Mouse (Mus musculus) lung, embryonic 16.5 days (tissue): Measurements from ENCODE around the gene Fam43b. TPM values are rescaled to one million over a fixed set of nuclear protein-coding genes. Genes with fewer than 3 reads are reported as not detected.

Experiments used
- ATAC-seq: fragments of 200-750 bp; cut with Nextera tagmentation; 2 replicates; pipeline ENCODE4 v1.8.0; 2017; ENCODE audit warnings: low read depth, mild to moderate bottlenecking, moderate library complexity
- H3K27ac ChIP-seq: fragments of 300-500 bp; sonication (generic); 2 replicates; pipeline ENCODE4 v1.5.1; 2014; ENCODE audit warnings: mild to moderate bottlenecking, control low read depth, low read length
- H3K27me3 ChIP-seq: fragments of 300-500 bp; sonication (generic); 2 replicates; pipeline ENCODE4 v1.6.1; 2014; ENCODE audit warnings: low read depth, low read length, mixed read lengths; ENCODE audit not compliant: control insufficient read depth, insufficient read depth
- H3K36me3 ChIP-seq: fragments of 300-500 bp; sonication (generic); 2 replicates; pipeline ENCODE4 v1.6.1; 2014; ENCODE audit warnings: low read length; ENCODE audit not compliant: control insufficient read depth, insufficient read depth
- H3K4me1 ChIP-seq: fragments of 300-500 bp; sonication (generic); replicated peaks from 2 replicates; pipeline ENCODE4 v1.6.1; 2014; ENCODE audit warnings: low read length, mixed read lengths; ENCODE audit not compliant: control insufficient read depth, insufficient read depth
- H3K4me2 ChIP-seq: fragments of 300-500 bp; sonication (generic); 2 replicates; pipeline ENCODE4 v1.6.1; 2014; ENCODE audit warnings: low read depth, low read length, control low read depth
- H3K4me3 ChIP-seq: fragments of 300-500 bp; sonication (generic); 2 replicates; pipeline ENCODE4 v1.5.1; 2014; ENCODE audit warnings: mild to moderate bottlenecking, low read length, control low read depth
- H3K9ac ChIP-seq: fragments of 300-500 bp; sonication (generic); 2 replicates; pipeline ENCODE4 v1.6.1; 2014; ENCODE audit warnings: low read length, control low read depth
- H3K9me3 ChIP-seq: fragments of 300-500 bp; sonication (generic); 2 replicates; pipeline ENCODE4 v1.6.1; 2016; ENCODE audit warnings: low read length; ENCODE audit not compliant: control insufficient read depth
- WGBS: fragments of 180-500 bp; shearing (Covaris S2); extraction: QIAGEN DNeasy Blood & Tissue Kit; methylation state at CpG from one replicate; pipeline ENCODE4 v1.1.7; 2014; 5-methylcytosine and 5-hydroxymethylcytosine counted together
- polyA plus RNA-seq: library from polyadenylated mRNA; unstranded; fragments of >200 nt; fragmentation: Nextera tagmentation; extraction: Ambion mirVana; gene quantifications from 2 replicates; pipeline ENCODE4 v1.2.1, GENCODE M21; 2015

The Fam43b gene
- polyA plus RNA-seq, 1 experiment from 2014 or later = 0.09 TPM

- no peak overlapping the region for H3K4me3 ChIP-seq
- 84% methylated on average over 12 of the region's 12 CpGs for WGBS
- no peaks in the 10 kb centered on the region for H3K36me3 ChIP-seq
- H3K4me2 ChIP-seq = no peak overlapping the region
- no peaks in the 10 kb centered on the region for H3K9me3 ChIP-seq
- no peaks in the 10 kb centered on the region for H3K27me3 ChIP-seq
- no peaks in the 10 kb centered on the region for H3K4me1 ChIP-seq
- ATAC-seq = no peak
- no peak overlapping the region for H3K27ac ChIP-seq
- H3K9ac ChIP-seq = no peak overlapping the region
Observed at GRCm38 (mm10) chr4:138356551-138356950, 39.8 kb downstream of the Fam43b start.

GRCm38 (mm10) chr4:138356141-138356540, 40.2 kb downstream of the Fam43b start:
- Histone ChIP-seq H3K4me3 (no peak overlapping the region), H3K36me3 (no peaks in the 10 kb centered on the region), H3K4me2 (no peak overlapping the region), H3K9me3 (no peaks in the 10 kb centered on the region), H3K27me3 (no peaks in the 10 kb centered on the region), H3K27ac (no peak overlapping the region), H3K4me1 (no peaks in the 10 kb centered on the region), H3K9ac (no peak overlapping the region)
- WGBS = 67% methylated on average over 8 of the region's 8 CpGs
- no peak for ATAC-seq

- Histone ChIP-seq H3K27ac (no peak overlapping the region), H3K9ac (no peak overlapping the region), H3K9me3 (no peaks in the 10 kb centered on the region), H3K4me3 (no peak overlapping the region), H3K4me2 (no peak overlapping the region), H3K36me3 (no peaks in the 10 kb centered on the region), H3K27me3 (no peaks in the 10 kb centered on the region), H3K4me1 (no peaks in the 10 kb centered on the region)
- no peak for ATAC-seq
- WGBS = 78% methylated on average over 2 of the region's 2 CpGs
Observed at GRCm38 (mm10) chr4:138355496-138355895, 40.8 kb downstream of the Fam43b start.

GRCm38 (mm10) chr4:138353438-138354171, 42.7 kb downstream of the Fam43b start:
- H3K4me3 ChIP-seq = no peak overlapping the region
- no peaks in the 10 kb centered on the region for H3K4me1 ChIP-seq
- H3K9ac ChIP-seq = no peak overlapping the region
- H3K27me3 ChIP-seq = no peaks in the 10 kb centered on the region
- H3K36me3 ChIP-seq = no peaks in the 10 kb centered on the region
- WGBS = 70% methylated on average over 10 of the region's 10 CpGs
- ATAC-seq = no peak
- H3K9me3 ChIP-seq = no peaks in the 10 kb centered on the region
- no peak overlapping the region for H3K4me2 ChIP-seq
- H3K27ac ChIP-seq = no peak overlapping the region

- H3K4me1 ChIP-seq = no peaks in the 10 kb centered on the region
- H3K36me3 ChIP-seq = no peaks in the 10 kb centered on the region
- 84% methylated on average over 6 of the region's 6 CpGs for WGBS
- no peak overlapping the region for H3K9ac ChIP-seq
- no peak overlapping the region for H3K27ac ChIP-seq
- H3K27me3 ChIP-seq = no peaks in the 10 kb centered on the region
- H3K9me3 ChIP-seq = no peaks in the 10 kb centered on the region
- no peak for ATAC-seq
- no peak overlapping the region for H3K4me2 ChIP-seq
- H3K4me3 ChIP-seq = no peak overlapping the region
Observed at GRCm38 (mm10) chr4:138352692-138353091, 43.6 kb downstream of the Fam43b start.

GRCm38 (mm10) chr4:138351821-138352220, 44.5 kb downstream of the Fam43b start:
- no peaks in the 10 kb centered on the region for H3K36me3 ChIP-seq
- no peaks in the 10 kb centered on the region for H3K27me3 ChIP-seq
- H3K4me3 ChIP-seq = no peak overlapping the region
- ATAC-seq = no peak
- no peak overlapping the region for H3K27ac ChIP-seq
- H3K4me2 ChIP-seq = no peak overlapping the region
- H3K9ac ChIP-seq = no peak overlapping the region
- no peaks in the 10 kb centered on the region for H3K9me3 ChIP-seq
- 82% methylated on average over 5 of the region's 5 CpGs for WGBS
- H3K4me1 ChIP-seq = no peaks in the 10 kb centered on the region

GRCm38 (mm10) chr4:138348716-138349115, 47.6 kb downstream of the Fam43b start:
- Histone ChIP-seq H3K9ac (no peak overlapping the region), H3K36me3 (no peaks in the 10 kb centered on the region), H3K4me3 (no peak overlapping the region), H3K27me3 (no peaks in the 10 kb centered on the region), H3K27ac (no peak overlapping the region), H3K4me2 (no peak overlapping the region), H3K4me1 (peaks cover 4% of the 10 kb centered on the region; the same call in 1 of the 2 replicates), H3K9me3 (no peaks in the 10 kb centered on the region)
- ATAC-seq = no peak
- WGBS = 60% methylated on average over 7 of the region's 7 CpGs

GRCm38 (mm10) chr4:138347280-138347679, 49.0 kb downstream of the Fam43b start:
- no peak overlapping the region for H3K4me2 ChIP-seq
- no peak overlapping the region for H3K9ac ChIP-seq
- no peaks in the 10 kb centered on the region for H3K9me3 ChIP-seq
- H3K27me3 ChIP-seq = no peaks in the 10 kb centered on the region
- no peak for ATAC-seq
- H3K4me1 ChIP-seq = peaks cover 4% of the 10 kb centered on the region; the same call in 1 of the 2 replicates
- H3K36me3 ChIP-seq = no peaks in the 10 kb centered on the region
- H3K27ac ChIP-seq = no peak overlapping the region
- WGBS = 81% methylated on average over 1 of the region's 1 CpGs
- H3K4me3 ChIP-seq = no peak overlapping the region

GRCm38 (mm10) chr4:138344891-138345545, 51.3 kb downstream of the Fam43b start:
- Histone ChIP-seq H3K4me1 (peaks cover 4% of the 10 kb centered on the region; the same call in 1 of the 2 replicates), H3K36me3 (no peaks in the 10 kb centered on the region), H3K27ac (no peak overlapping the region), H3K9me3 (no peaks in the 10 kb centered on the region), H3K4me3 (no peak overlapping the region), H3K27me3 (no peaks in the 10 kb centered on the region), H3K9ac (no peak overlapping the region), H3K4me2 (no peak overlapping the region)
- no peak; the same call in 1 of the 2 replicates for ATAC-seq
- 73% methylated on average over 9 of the region's 9 CpGs for WGBS
